Mouse (Mus musculus): Measurements from ENCODE around the gene Vamp2.

Vamp2 gene

GRCm38 (mm10) chr11:69064259-69065133 lies 23.8 kb upstream of the Vamp2 start:
- no peak for DNase-seq (ENCODE audit: low spot score)

GRCm38 (mm10) chr11:69065394-69065925 lies 22.8 kb upstream of the Vamp2 start:
- no peak for DNase-seq (ENCODE audit: low spot score)

GRCm38 (mm10) chr11:69066163-69066861 lies 22.0 kb upstream of the Vamp2 start:
- DNase-seq (ENCODE audit: low spot score), result no peak

- DNase-seq (ENCODE audit: low spot score), result peak; percentile 84
Observed at GRCm38 (mm10) chr11:69066956-69067355, 21.3 kb upstream of the Vamp2 start.

GRCm38 (mm10) chr11:69067601-69068000 lies 20.7 kb upstream of the Vamp2 start:
- DNase-seq (ENCODE audit: low spot score), result no peak

- DNase-seq (ENCODE audit: low spot score), result no peak
Observed at GRCm38 (mm10) chr11:69070093-69070492, 18.2 kb upstream of the Vamp2 start.

- peak; percentile 91 for DNase-seq (ENCODE audit: low spot score)
Observed at GRCm38 (mm10) chr11:69070590-69071222, 17.6 kb upstream of the Vamp2 start, which contains the start of gene Tmem107. Gene Tmem107 (plus strand): TSS chr11:69070806.

- no peak for DNase-seq (ENCODE audit: low spot score)
Observed at GRCm38 (mm10) chr11:69071262-69071661, 17.0 kb upstream of the Vamp2 start.

- DNase-seq (ENCODE audit: low spot score), result no peak
Observed at GRCm38 (mm10) chr11:69072234-69072633, 16.1 kb upstream of the Vamp2 start.

GRCm38 (mm10) chr11:69072666-69073064 lies 15.6 kb upstream of the Vamp2 start:
- DNase-seq (ENCODE audit: low spot score), result no peak

- peak; percentile 75 for DNase-seq (ENCODE audit: low spot score)
Observed at GRCm38 (mm10) chr11:69073065-69073888, 15.0 kb upstream of the Vamp2 start.

GRCm38 (mm10) chr11:69073951-69074775 lies 14.1 kb upstream of the Vamp2 start:
- DNase-seq (ENCODE audit: low spot score), result no peak

GRCm38 (mm10) chr11:69074776-69075069 lies 13.6 kb upstream of the Vamp2 start:
- DNase-seq (ENCODE audit: low spot score), result no peak

GRCm38 (mm10) chr11:69075764-69076479 lies 12.4 kb upstream of the Vamp2 start:
- DNase-seq (ENCODE audit: low spot score), result no peak

GRCm38 (mm10) chr11:69076572-69076971 lies 11.7 kb upstream of the Vamp2 start:
- DNase-seq (ENCODE audit: low spot score), result no peak

- no peak for DNase-seq (ENCODE audit: low spot score)
Observed at GRCm38 (mm10) chr11:69077316-69077715, 11.0 kb upstream of the Vamp2 start.

- DNase-seq (ENCODE audit: low spot score), result no peak
Observed at GRCm38 (mm10) chr11:69078041-69078440, 10.2 kb upstream of the Vamp2 start.

- no peak for DNase-seq (ENCODE audit: low spot score)
Observed at GRCm38 (mm10) chr11:69078805-69079438, 9.4 kb upstream of the Vamp2 start.

GRCm38 (mm10) chr11:69080102-69080854 lies 8.0 kb upstream of the Vamp2 start:
- DNase-seq (ENCODE audit: low spot score), result no peak

Data from ovary, postnatal 14 days (tissue).